Comparison of ENCODE assay signal across 16 mouse cellular contexts in genomic region chr9:89979248-89979647, GRCm38 (mm10).
A peak's percentile ranks its signal among the peaks of the same experiment; 100 is the strongest.
DNase-seq lines count a peak whose midpoint lies in the region; TF ChIP-seq lines count a peak whose summit lies in the region.
"Had no signal": no experiment of that assay in that cellular context is flagged by ENCODE, and none has a peak within 500 bp of the region (broad histone marks: within the 10 kb centered on the region; RNA-seq: fewer than 3 reads in every experiment).

No protein-coding gene starts in this region.

- intact Hi-C loops in heart, postnatal 14 days (cut with DNase I): loop anchor here (5.0 to 10.0 kb wide), 2 partner anchors 98 to 274 kb away; partner anchors contain the start of gene Tmed3
- intact Hi-C loops in gastrocnemius, postnatal 36 days (cut with DNase I): no loop called here

- peak; percentile 78 for DNase-seq in heart, adult 11 months
- DNase-seq in heart, postnatal 14 days: no peak
- peak; percentile 76 for DNase-seq in adipocyte (ENCODE audit: low spot score)
- peak; percentile 62 to 79 for DNase-seq in lung, adult 18-20 months
- DNase-seq in lung, postnatal 36 days: peak; percentile 72
- no peak for DNase-seq in gastrocnemius, postnatal 36 days
- DNase-seq in layer of hippocampus, adult 2 months (ENCODE audit: low spot score in 2 of 2): no peak
- no peak for DNase-seq in kidney, adult 8-10 months
- DNase-seq: B cell, adult 2 months; cerebellum, adult 18-20 months; gastrocnemius, postnatal 10 days; kidney, postnatal 10 days had no signal

- H3K27ac ChIP-seq in layer of hippocampus, adult 2 months: no peak overlapping the region
- H3K27ac ChIP-seq: embryonic facial prominence, embryonic 13.5 days; forebrain, embryonic 15.5 days; heart, embryonic 13.5 days; liver, embryonic 12.5 days had no signal

- H3K4me3 ChIP-seq in layer of hippocampus, adult 2 months: no peak overlapping the region
- H3K4me3 ChIP-seq: embryonic facial prominence, embryonic 13.5 days; forebrain, embryonic 15.5 days; heart, embryonic 13.5 days; liver, embryonic 12.5 days had no signal

- TF ChIP-seq CTCF in layer of hippocampus, adult 2 months (conservative IDR thresholded peaks at IDR 0.05): no peak

Comparison
In these comparisons a context has a peak if more than half of its experiments do, and no peak if none do; other contexts are left out.
1. DNase-seq: peak in heart, adult 11 months (single experiment), adipocyte (single experiment), lung, adult 18-20 months (2 of 2) and lung, postnatal 36 days (single experiment); none in heart, postnatal 14 days (0 of 2), gastrocnemius, postnatal 36 days (0 of 2), layer of hippocampus, adult 2 months (0 of 2) and kidney, adult 8-10 months (0 of 2).